Mouse (Mus musculus) activated CD4-positive, CD25-positive, alpha-beta regulatory T cell, adult 4 months (primary cell): ENCODE results near the gene Rgl2. TPM values are rescaled to one million over a fixed set of nuclear protein-coding genes. Genes with fewer than 3 reads are reported as not detected.
"Not testable (repeated sequence)": the region's sequence is repeated elsewhere in the genome, so short reads cannot be mapped to it uniquely, and the experiment has no call there.

Source experiments
- ATAC-seq: one replicate; pipeline ENCODE4 v1.8.0; 2017
- polyA plus RNA-seq, 2 experiments: library from polyadenylated mRNA; unstranded; fragments of 100-300 nt; shearing (Covaris generic); gene quantifications; one replicate each; pipeline ENCODE4 v1.2.1; 2017

Gene Rgl2
- polyA plus RNA-seq, result 10 to 100 TPM; 26.5 to 34.3 TPM

GRCm38 (mm10) chr17:33929371-33930279, at the start of gene Rgl2:
Rgl2 (plus strand) TSS chr17:33929543.
- peak; percentile 59 for ATAC-seq

- ATAC-seq, result not testable (repeated sequence)
Observed at GRCm38 (mm10) chr17:33884320-33884719, 45.0 kb upstream of the Rgl2 start.

- ATAC-seq, result not testable (repeated sequence)
Observed at GRCm38 (mm10) chr17:33887802-33888201, 41.5 kb upstream of the Rgl2 start.

GRCm38 (mm10) chr17:33888230-33888629, 41.1 kb upstream of the Rgl2 start:
- not testable (repeated sequence) for ATAC-seq

GRCm38 (mm10) chr17:33889941-33890532, 39.3 kb upstream of the Rgl2 start:
- ATAC-seq, result not testable (repeated sequence)

- ATAC-seq, result peak; percentile 96
Observed at GRCm38 (mm10) chr17:33890533-33891059, 38.7 kb upstream of the Rgl2 start, which contains the start of gene Kifc1. Kifc1 (minus strand) TSS chr17:33890661.

GRCm38 (mm10) chr17:33891357-33891756, 38.0 kb upstream of the Rgl2 start:
- no peak for ATAC-seq

GRCm38 (mm10) chr17:33891892-33892291, 37.5 kb upstream of the Rgl2 start:
- ATAC-seq, result not testable (repeated sequence)

GRCm38 (mm10) chr17:33892429-33892828, 36.9 kb upstream of the Rgl2 start:
- ATAC-seq, result no peak

- not testable (repeated sequence) for ATAC-seq
Observed at GRCm38 (mm10) chr17:33893011-33893410, 36.3 kb upstream of the Rgl2 start.

- no peak for ATAC-seq
Observed at GRCm38 (mm10) chr17:33897114-33897794, 32.1 kb upstream of the Rgl2 start.

GRCm38 (mm10) chr17:33898193-33898592, 31.1 kb upstream of the Rgl2 start:
- ATAC-seq, result not testable (repeated sequence)

- no peak for ATAC-seq
Observed at GRCm38 (mm10) chr17:33899642-33900041, 29.7 kb upstream of the Rgl2 start.

- no peak for ATAC-seq
Observed at GRCm38 (mm10) chr17:33900281-33900988, 28.9 kb upstream of the Rgl2 start.

GRCm38 (mm10) chr17:33900989-33901314, 28.4 kb upstream of the Rgl2 start:
- ATAC-seq, result no peak

GRCm38 (mm10) chr17:33901653-33902052, 27.7 kb upstream of the Rgl2 start:
- no peak for ATAC-seq

- no peak for ATAC-seq
Observed at GRCm38 (mm10) chr17:33902079-33902478, 27.3 kb upstream of the Rgl2 start.

- ATAC-seq, result peak; percentile 43
Observed at GRCm38 (mm10) chr17:33902491-33902890, 26.9 kb upstream of the Rgl2 start.

- ATAC-seq, result not testable (repeated sequence)
Observed at GRCm38 (mm10) chr17:33903911-33904651, 25.3 kb upstream of the Rgl2 start.

GRCm38 (mm10) chr17:33904835-33905234, 24.5 kb upstream of the Rgl2 start, which contains the start of gene Platr17:
Platr17 (plus strand) TSS chr17:33905135.
- ATAC-seq, result not testable (repeated sequence)

GRCm38 (mm10) chr17:33908331-33909076, 20.8 kb upstream of the Rgl2 start:
- ATAC-seq, result no peak
